Mouse (Mus musculus) heart, postnatal 25 days (tissue): ENCODE measurements around the gene Rbm15. TPM values are rescaled to one million over a fixed set of nuclear protein-coding genes. Genes with fewer than 3 reads are reported as not detected.

Experiments
- DNase-seq: peaks from one replicate; pipeline ENCODE4 v3.0.0; 2022; ENCODE audit warnings: low spot score
- intact Hi-C: fragments of 180-260 bp; cut with DNase I; formaldehyde crosslinking; loops from one replicate; pipeline ENCODE4 v1.15.1; 2025
- total RNA-seq, 2 experiments: library from RNA; stranded (reverse); gene quantifications; 2 replicates each; pipeline ENCODE4 v1.2.3; 2021

Rbm15 gene
- total RNA-seq: 10 to 100 TPM; 20.5 to 23.7 TPM

- intact Hi-C loops: no loop called here
- DNase-seq: peak; percentile 95
Observed at GRCm38 (mm10) chr3:107333381-107334201, at the start of gene Rbm15. Gene Rbm15 (minus strand): TSS chr3:107333673.

GRCm38 (mm10) chr3:107379422-107379821 lies 45.9 kb upstream of the Rbm15 start:
- no peak for DNase-seq
- intact Hi-C loops: loop anchor here (2.0 kb wide), 1 partner anchor 21 kb away; no protein-coding TSS in a partner anchor

- intact Hi-C loops: loop anchor here (2.0 kb wide), 1 partner anchor 20 kb away; no protein-coding TSS in a partner anchor
- DNase-seq: no peak
Observed at GRCm38 (mm10) chr3:107378626-107379025, 45.2 kb upstream of the Rbm15 start.

DNA sequence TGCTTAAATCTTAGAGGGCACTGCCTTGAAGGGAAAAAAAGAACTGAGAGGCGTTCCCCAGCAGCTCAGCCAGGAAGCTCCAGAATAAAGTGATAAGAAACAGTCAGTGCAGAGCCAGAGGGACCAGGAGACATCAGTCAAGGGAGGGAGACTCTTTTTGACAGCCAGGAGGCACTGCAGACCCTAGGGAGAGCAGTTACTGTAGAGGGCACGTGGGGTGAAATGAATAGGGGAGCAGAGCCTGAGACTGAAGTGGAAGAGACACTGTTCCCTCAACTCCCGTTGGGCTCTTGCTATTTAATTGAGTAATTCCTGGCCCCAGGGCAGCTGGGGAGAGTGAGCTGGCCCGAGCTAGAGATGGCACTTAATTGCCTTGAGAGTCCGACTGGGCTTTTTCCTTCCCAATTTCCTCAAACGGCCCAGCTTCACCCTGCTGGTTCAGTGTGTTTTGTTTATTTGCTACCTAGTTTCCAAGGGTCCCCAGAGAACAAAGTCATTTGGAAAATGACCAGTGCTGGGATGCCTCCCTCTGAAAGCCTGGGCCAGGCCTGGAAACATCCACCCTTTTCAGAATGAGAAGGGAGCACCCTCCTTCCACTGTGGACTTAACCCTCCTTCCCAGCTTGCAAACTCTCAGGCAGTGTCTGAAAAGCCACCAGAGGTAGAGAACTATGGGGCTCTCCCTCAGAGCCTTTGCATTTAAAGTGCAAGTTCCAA lies 41.6 kb upstream of the Rbm15 start:
- intact Hi-C loops: no loop called here
- peak; percentile 28 for DNase-seq

DNA sequence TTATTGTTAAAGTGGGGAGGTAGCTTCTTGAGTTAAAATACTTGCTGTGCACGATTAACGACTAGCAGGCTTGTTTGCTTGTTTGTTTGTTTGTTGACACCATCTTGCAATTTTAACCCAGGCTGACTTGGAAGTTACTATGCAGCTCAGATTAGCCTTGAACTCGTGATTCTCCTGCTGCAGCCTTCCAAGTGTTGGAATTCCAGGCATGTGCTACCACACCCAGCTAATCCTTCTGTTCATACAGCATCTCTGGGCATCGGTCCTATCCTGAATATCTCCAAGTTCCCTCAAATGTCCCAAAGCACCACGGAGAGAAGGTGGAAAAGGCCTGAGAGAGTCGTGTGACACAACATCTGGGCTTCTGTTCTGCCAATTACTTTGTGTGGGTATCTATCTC lies 35.7 kb upstream of the Rbm15 start:
- no peak for DNase-seq
- intact Hi-C loops: no loop called here

DNA sequence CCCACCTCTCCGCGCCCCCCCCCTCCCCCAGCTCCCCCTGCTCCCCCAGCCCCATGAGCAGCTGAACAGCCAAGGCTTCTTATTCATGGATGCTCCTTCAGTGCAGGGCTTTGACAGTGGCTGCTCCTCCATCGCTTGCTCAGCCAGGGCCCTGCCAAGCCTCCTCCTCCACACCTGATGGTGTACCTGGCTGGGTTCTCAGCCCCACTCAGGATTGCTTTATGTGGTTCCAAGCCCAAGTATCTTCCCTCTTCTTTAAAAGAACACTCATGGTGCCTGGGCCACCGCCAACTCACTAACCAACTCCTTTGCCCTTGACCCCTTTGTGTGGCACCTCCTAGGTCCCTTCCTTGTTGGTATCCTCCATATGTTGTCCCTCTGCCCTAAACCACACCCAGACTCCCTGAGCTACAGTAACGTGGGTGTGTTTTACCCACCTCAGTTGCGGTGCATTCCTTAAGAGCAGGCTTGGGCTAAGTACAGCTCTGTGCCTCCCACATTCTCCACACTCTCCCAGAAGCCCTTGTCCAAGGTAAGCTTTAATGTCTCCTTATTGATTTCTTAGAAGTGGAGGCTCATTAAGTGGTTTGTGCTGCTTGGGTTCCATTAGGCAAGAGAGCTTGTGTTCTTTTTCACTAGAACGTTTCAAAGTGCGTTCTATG lies 34.6 kb upstream of the Rbm15 start:
- no peak for DNase-seq
- intact Hi-C loops: no loop called here

GRCm38 (mm10) chr3:107365341-107365740 lies 31.9 kb upstream of the Rbm15 start:
- DNase-seq: no peak
- intact Hi-C loops: no loop called here

GRCm38 (mm10) chr3:107363391-107363790 lies 29.9 kb upstream of the Rbm15 start:
- intact Hi-C loops: no loop called here
- DNase-seq: no peak

DNA sequence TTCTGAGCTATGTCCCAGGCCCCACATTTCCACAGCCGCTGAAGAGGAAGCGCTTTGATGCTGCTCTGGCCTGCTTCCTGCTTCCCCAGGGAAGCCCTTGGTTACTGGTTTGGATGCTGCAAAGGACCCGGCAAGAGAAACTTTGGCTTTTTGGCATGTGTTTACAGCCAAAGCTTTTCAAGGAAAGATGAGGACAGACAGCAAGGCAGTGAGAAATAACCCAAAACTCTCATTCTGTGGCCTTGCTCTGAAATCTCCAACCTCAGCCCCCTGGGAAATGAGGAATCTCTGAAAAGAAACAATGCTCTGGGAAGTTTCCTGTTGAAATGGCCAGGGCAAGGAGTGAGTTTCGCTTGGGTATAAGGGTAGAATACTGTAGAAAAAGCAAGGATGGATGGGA lies 26.9 kb upstream of the Rbm15 start:
- DNase-seq: no peak
- intact Hi-C loops: no loop called here

DNA sequence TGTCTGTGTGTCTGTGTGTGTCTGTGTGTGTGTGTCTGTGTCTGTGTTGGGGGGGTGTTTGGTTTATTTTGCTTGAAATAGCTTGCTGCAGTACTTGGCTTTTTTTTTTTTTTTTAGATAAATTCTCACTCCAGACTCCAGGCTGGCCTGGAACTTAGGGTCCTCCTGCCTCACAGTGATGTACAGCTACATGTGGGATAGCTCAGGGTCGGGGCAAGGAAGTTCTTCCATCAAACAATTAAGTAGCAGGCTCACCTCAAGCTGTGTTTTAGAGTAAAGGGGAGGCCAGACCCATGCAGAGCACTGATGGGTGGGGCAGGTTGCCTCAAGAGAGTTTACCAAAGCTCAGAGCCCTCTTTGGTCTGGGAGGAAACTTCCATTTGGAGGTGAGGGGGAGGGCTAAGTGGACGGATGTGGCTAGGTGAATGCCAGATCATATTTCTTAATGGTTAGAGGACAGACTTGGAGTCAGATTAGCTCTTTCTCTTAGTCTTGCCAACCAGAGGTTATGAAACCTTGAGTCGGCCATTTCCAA lies 24.3 kb upstream of the Rbm15 start:
- intact Hi-C loops: loop anchor here (1.0 to 10.0 kb wide), 5 partner anchors 21 to 263 kb away; partner anchors contain the start of gene A630076J17Rik
- DNase-seq: no peak

GRCm38 (mm10) chr3:107356964-107357441 lies 23.5 kb upstream of the Rbm15 start:
- peak; percentile 54 for DNase-seq
- intact Hi-C loops: loop anchor here (1.0 to 10.0 kb wide), 4 partner anchors 109 to 262 kb away; partner anchors contain the start of gene A630076J17Rik

DNA sequence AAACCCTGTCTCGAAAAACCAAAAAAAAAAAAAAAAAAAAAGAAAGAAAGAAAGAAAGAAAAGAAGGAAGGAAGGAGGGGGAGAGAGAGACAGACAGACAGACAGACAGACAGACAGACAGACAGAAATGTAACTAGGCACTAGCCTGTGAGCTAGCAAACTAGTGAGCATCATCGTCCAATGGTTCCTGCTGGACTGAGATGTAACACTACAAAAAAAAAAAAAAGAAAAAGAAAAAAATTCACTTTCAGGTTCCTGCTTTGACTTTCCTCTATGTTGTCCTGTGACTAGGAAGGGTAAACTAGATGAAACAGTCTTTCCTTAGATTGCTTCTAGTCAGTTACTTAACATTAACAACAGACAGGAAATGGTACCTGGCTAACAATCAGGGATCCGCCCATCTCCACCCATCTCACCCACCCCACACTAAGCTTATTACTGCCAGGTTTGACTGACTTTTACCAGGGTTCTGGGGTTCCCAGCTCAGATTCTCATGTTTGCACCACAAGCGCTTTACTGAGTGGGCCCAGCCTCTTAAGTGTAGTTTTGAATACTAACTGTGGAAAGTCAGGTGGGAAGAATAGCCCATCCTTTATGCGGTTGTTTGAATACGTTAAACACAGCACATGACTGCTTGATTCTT lies 22.3 kb upstream of the Rbm15 start:
- no peak for DNase-seq
- intact Hi-C loops: loop anchor here (5.0 to 10.0 kb wide), 3 partner anchors 123 to 261 kb away; partner anchors contain the start of gene A630076J17Rik

GRCm38 (mm10) chr3:107351706-107352105 lies 18.2 kb upstream of the Rbm15 start:
- intact Hi-C loops: loop anchor here (10.0 kb wide), 1 partner anchor 257 kb away; no protein-coding TSS in a partner anchor
- no peak for DNase-seq

DNA sequence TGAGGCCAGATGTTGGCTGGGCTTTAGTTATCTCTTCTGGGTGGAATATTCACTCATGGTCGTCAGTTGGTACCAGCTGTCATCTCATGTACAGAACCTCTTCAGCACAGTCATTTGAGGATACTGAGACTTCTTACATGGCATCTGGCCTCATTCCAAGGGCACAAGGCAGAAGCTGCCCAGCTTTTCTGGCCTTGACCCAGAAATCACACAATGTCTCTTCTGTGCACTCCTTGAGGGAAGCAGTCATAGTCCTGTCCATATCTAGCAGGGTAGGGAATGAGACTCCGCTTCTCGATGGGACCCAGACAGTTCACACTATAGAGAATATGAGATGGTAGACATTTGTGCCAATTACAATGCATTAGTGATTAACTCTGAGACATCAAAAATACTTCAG lies 15.5 kb upstream of the Rbm15 start:
- no peak for DNase-seq
- intact Hi-C loops: no loop called here

- intact Hi-C loops: no loop called here
- DNase-seq: no peak
Observed at GRCm38 (mm10) chr3:107345033-107345725, 11.7 kb upstream of the Rbm15 start.

- no peak for DNase-seq
- intact Hi-C loops: no loop called here
Observed at GRCm38 (mm10) chr3:107343971-107344370, 10.5 kb upstream of the Rbm15 start.

DNA sequence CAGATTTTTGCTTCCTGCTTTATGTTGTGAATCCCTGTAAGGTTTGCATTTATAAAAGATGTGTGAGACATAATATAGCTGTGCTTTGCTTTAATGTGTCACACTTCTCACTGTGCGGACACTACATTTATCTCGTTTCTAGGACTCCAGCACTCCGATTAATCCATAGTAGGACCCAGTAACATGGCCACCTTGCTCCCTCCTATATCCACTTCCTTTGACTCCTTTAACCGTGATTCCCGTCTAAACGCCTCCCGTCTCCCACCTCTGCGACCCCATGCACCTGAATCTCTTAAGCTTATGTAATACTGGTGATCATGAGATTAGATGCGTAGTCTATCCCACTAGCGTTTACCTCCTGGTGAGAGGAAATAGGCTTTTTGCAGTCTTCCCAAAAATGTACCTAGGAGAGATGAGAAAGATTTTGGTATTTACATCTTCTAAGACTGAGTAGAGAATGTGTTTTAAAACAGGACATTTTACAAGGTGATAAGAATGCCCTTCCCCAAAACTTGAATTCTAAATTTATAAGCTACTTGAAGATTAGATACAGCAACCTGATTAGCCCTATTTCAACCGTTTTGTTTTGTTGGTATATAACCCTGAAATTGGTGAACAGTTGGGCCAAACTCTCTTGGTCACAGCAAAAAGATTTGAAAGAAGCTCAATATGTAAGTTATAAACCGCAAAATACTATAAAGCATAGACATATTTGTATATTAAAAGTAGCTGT lies 895 bp upstream of the Rbm15 start:
- intact Hi-C loops: no loop called here
- DNase-seq: no peak

DNA sequence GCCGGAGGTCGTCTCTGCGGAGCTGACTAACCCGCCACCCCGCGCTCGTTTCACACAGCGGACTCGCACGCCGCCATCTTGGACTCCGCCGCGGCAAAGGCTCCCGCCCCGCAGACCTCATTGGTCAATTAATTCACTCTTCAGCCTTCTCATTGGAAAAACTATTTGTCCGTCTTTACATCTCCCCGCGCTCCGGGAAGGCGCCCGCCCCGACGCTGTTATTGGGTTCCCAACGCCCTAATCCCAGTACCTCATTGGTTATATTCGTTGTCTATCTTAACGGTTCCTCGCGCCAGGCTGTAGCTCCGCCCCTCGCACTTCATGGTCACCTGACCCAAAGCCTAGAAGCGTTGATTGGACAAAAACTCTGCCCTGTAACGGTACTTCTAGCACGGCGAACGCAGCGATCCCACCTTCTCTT lies 503 bp downstream of the Rbm15 start:
- intact Hi-C loops: no loop called here
- peak; percentile 97 for DNase-seq
